Mouse (Mus musculus) hindbrain, embryonic 11.5 days (tissue): ENCODE results near the gene Ebf4. TPM values are rescaled to one million over a fixed set of nuclear protein-coding genes. Genes with fewer than 3 reads are reported as not detected.

Experiments used
- ATAC-seq: fragments of 200-750 bp; cut with Nextera tagmentation; 2 replicates; pipeline ENCODE4 v1.8.0; 2017; ENCODE audit warnings: mild to moderate bottlenecking, moderate TSS enrichment, moderate library complexity; ENCODE audit not compliant: low FRiP score
- DNase-seq: peaks from one replicate; pipeline ENCODE4 v3.0.0-alpha.2; 2015; ENCODE audit warnings: low spot score
- H3K27ac ChIP-seq: fragments of 300-500 bp; sonication (generic); 2 replicates; pipeline ENCODE4 v1.5.1; 2014; ENCODE audit warnings: mild to moderate bottlenecking, low read depth, low read length
- H3K27me3 ChIP-seq: fragments of 300-500 bp; sonication (generic); 2 replicates; pipeline ENCODE4 v1.6.1; 2014; ENCODE audit warnings: mild to moderate bottlenecking, low read length, moderate library complexity, mixed read lengths; ENCODE audit not compliant: control insufficient read depth, insufficient read depth
- H3K36me3 ChIP-seq: fragments of 300-500 bp; sonication (generic); 2 replicates; pipeline ENCODE4 v1.6.1; 2014; ENCODE audit warnings: mild to moderate bottlenecking, low read length, moderate library complexity, mixed read lengths; ENCODE audit not compliant: control insufficient read depth, insufficient read depth
- H3K4me1 ChIP-seq: fragments of 300-500 bp; sonication (generic); replicated peaks from 2 replicates; pipeline ENCODE4 v1.6.1; 2014; ENCODE audit warnings: low read length, mixed read lengths; ENCODE audit not compliant: control insufficient read depth, insufficient read depth
- H3K4me2 ChIP-seq: fragments of 300-500 bp; sonication (generic); replicated peaks from 2 replicates; pipeline ENCODE4 v1.6.1; 2014; ENCODE audit warnings: mild to moderate bottlenecking, low read depth, low read length
- H3K4me3 ChIP-seq: fragments of 300-500 bp; sonication (generic); 2 replicates; pipeline ENCODE4 v1.5.1; 2014; ENCODE audit warnings: low read depth, low read length
- H3K9ac ChIP-seq: fragments of 300-500 bp; sonication (generic); 2 replicates; pipeline ENCODE4 v1.6.1; 2014; ENCODE audit warnings: low read depth, low read length
- H3K9me3 ChIP-seq: fragments of 300-500 bp; sonication (generic); 2 replicates; pipeline ENCODE4 v1.6.1; 2016; ENCODE audit warnings: low read length; ENCODE audit not compliant: control insufficient read depth
- WGBS: fragments of 180-500 bp; shearing (Covaris S2); extraction: QIAGEN DNeasy Blood & Tissue Kit; methylation state at CpG from one replicate; pipeline ENCODE4 v1.1.7; 2014; 5-methylcytosine and 5-hydroxymethylcytosine counted together
- polyA plus RNA-seq: library from polyadenylated mRNA; unstranded; fragments of >200 nt; fragmentation: Nextera tagmentation; extraction: Ambion mirVana; gene quantifications from 2 replicates; pipeline ENCODE4 v1.2.1, GENCODE M21; 2014

Gene Ebf4
- 1.1 and 1.2 TPM in 2 replicates for polyA plus RNA-seq

GRCm38 (mm10) chr2:130294936-130295277 lies at the start of gene Ebf4:
TSS of gene Ebf4 (plus strand) at chr2:130295169.
- peak within 1 kb of the TSS; percentile 68 for H3K27ac ChIP-seq
- peak within 1 kb of the TSS; percentile 76 for H3K4me3 ChIP-seq
- ATAC-seq: peak; percentile 78
- H3K4me1 ChIP-seq: peaks cover 8% of the 10 kb centered on the region
- DNase-seq: peak; percentile 86
- peak within 1 kb of the TSS; percentile 81 for H3K4me2 ChIP-seq
- H3K36me3 ChIP-seq: no peaks in the 10 kb centered on the region
- peaks cover 13% of the 10 kb centered on the region for H3K27me3 ChIP-seq
- under 1% methylated on average over 30 of the region's 39 CpGs for WGBS
- peak within 1 kb of the TSS; percentile 81 for H3K9ac ChIP-seq
- H3K9me3 ChIP-seq: no peaks in the 10 kb centered on the region

DNA sequence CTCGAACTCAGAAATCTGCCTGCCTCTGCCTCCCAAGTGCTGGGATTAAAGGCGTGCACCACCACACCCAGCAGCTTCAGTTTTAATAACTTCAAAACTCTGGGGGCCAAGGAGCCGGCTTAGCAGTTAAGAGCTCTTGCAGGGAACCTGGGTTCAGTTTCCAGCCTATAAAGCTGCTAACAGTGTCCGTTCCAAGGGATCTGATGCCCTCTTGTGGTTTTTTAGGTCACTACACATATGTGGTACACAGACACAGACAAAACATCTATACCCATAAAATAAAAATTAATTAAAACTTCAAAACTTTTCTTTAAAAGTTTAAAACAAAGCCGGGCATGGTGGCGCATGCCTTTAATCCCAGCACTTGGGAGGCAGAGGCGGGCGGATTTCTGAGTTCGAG lies 48.1 kb upstream of the Ebf4 start:
- H3K4me2 ChIP-seq: no peak overlapping the region
- no peaks in the 10 kb centered on the region for H3K36me3 ChIP-seq
- H3K9me3 ChIP-seq: no peaks in the 10 kb centered on the region
- no peak for ATAC-seq
- no peak overlapping the region for H3K4me3 ChIP-seq
- no peak overlapping the region for H3K9ac ChIP-seq
- H3K27me3 ChIP-seq: no peaks in the 10 kb centered on the region
- DNase-seq: peak; percentile 54
- no peak overlapping the region for H3K27ac ChIP-seq
- H3K4me1 ChIP-seq: no peaks in the 10 kb centered on the region
- WGBS: 46% methylated on average over 9 of the region's 9 CpGs

- WGBS: 85% methylated on average over 7 of the region's 7 CpGs
- Histone ChIP-seq H3K9ac (no peak overlapping the region), H3K27ac (no peak overlapping the region), H3K27me3 (no peaks in the 10 kb centered on the region), H3K4me1 (no peaks in the 10 kb centered on the region), H3K4me3 (no peak overlapping the region), H3K36me3 (no peaks in the 10 kb centered on the region), H3K4me2 (no peak overlapping the region), H3K9me3 (no peaks in the 10 kb centered on the region)
- ATAC-seq (no peak), DNase-seq (no peak)
These were observed 46.7 kb upstream of the Ebf4 start for GRCm38 (mm10) chr2:130248226-130248625.

GRCm38 (mm10) chr2:130256762-130257161 lies 38.2 kb upstream of the Ebf4 start:
- Histone ChIP-seq H3K9ac (no peak overlapping the region), H3K9me3 (no peaks in the 10 kb centered on the region), H3K4me3 (no peak overlapping the region), H3K4me1 (no peaks in the 10 kb centered on the region), H3K27me3 (no peaks in the 10 kb centered on the region), H3K27ac (no peak overlapping the region), H3K36me3 (no peaks in the 10 kb centered on the region), H3K4me2 (no peak overlapping the region)
- 88% methylated on average over 4 of the region's 4 CpGs for WGBS
- ATAC-seq (no peak), DNase-seq (no peak)

GRCm38 (mm10) chr2:130260822-130261221 lies 34.1 kb upstream of the Ebf4 start:
- ATAC-seq (no peak), DNase-seq (no peak)
- H3K9me3 ChIP-seq: no peaks in the 10 kb centered on the region
- H3K4me2 ChIP-seq: no peak overlapping the region
- 84% methylated on average over 4 of the region's 4 CpGs for WGBS
- H3K4me1 ChIP-seq: no peaks in the 10 kb centered on the region
- H3K9ac ChIP-seq: no peak overlapping the region
- H3K27me3 ChIP-seq: no peaks in the 10 kb centered on the region
- no peaks in the 10 kb centered on the region for H3K36me3 ChIP-seq
- H3K27ac ChIP-seq: no peak overlapping the region
- no peak overlapping the region for H3K4me3 ChIP-seq

DNA sequence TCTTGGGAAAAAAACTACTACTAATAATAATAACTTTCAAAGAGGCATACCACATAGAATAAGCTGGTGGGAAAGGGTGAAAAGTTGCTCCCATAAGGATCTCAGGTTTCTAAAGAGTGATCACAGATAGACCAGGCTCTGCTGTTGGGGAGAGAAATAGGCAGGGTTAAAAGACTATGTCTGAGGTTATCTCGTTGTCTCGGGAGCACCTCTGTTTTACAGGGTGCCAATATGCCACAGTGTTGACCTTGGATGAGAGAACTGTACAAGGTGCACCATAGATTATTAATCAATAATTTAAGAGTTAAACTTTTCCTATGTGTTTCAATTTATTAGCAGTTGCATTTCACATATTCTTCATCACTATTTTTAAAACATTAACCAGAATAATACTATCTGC lies 33.1 kb upstream of the Ebf4 start:
- Histone ChIP-seq H3K9me3 (no peaks in the 10 kb centered on the region), H3K4me2 (no peak overlapping the region), H3K4me3 (no peak overlapping the region), H3K4me1 (no peaks in the 10 kb centered on the region), H3K36me3 (no peaks in the 10 kb centered on the region), H3K9ac (no peak overlapping the region), H3K27ac (no peak overlapping the region), H3K27me3 (no peaks in the 10 kb centered on the region)
- no peak for DNase-seq
- 89% methylated on average over 2 of the region's 2 CpGs for WGBS
- no peak for ATAC-seq

GRCm38 (mm10) chr2:130262398-130262797 lies 32.6 kb upstream of the Ebf4 start:
- 82% methylated on average over 2 of the region's 2 CpGs for WGBS
- no peak overlapping the region for H3K4me2 ChIP-seq
- no peak overlapping the region for H3K27ac ChIP-seq
- H3K9ac ChIP-seq: no peak overlapping the region
- no peak for DNase-seq
- H3K4me3 ChIP-seq: no peak overlapping the region
- no peak for ATAC-seq
- no peaks in the 10 kb centered on the region for H3K27me3 ChIP-seq
- no peaks in the 10 kb centered on the region for H3K36me3 ChIP-seq
- H3K4me1 ChIP-seq: no peaks in the 10 kb centered on the region
- H3K9me3 ChIP-seq: no peaks in the 10 kb centered on the region

DNA sequence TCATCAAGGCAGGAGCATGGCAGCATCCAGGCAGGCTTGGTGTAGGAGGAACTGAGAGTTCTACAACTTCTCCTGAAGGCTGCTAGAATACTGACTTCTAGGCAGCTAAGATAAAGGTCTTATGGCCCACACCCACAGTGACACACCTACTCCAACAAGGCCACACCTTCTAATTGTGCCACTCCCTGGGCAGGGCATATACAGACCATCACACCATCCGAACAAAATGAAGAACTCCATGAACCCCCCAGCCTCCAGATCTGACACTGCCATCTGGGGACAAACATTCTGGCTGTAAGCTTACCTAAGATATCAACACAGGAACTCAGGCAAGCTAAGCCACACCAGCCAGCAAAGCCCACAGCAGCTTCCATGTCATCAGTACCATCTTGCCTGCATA lies 29.4 kb upstream of the Ebf4 start:
- Histone ChIP-seq H3K9ac (no peak overlapping the region), H3K27me3 (no peaks in the 10 kb centered on the region), H3K9me3 (no peaks in the 10 kb centered on the region), H3K27ac (no peak overlapping the region), H3K4me3 (no peak overlapping the region), H3K4me2 (no peak overlapping the region), H3K4me1 (no peaks in the 10 kb centered on the region), H3K36me3 (no peaks in the 10 kb centered on the region)
- ATAC-seq (no peak), DNase-seq (no peak)
- WGBS: 88% methylated on average over 1 of the region's 1 CpGs

GRCm38 (mm10) chr2:130268074-130268473 lies 26.9 kb upstream of the Ebf4 start:
- ATAC-seq: no peak
- H3K9ac ChIP-seq: no peak overlapping the region
- 72% methylated on average over 7 of the region's 7 CpGs for WGBS

More at GRCm38 (mm10) chr2:130268074-130268473, 26.9 kb upstream of the Ebf4 start:
- no peak for DNase-seq
- Histone ChIP-seq H3K27me3 (no peaks in the 10 kb centered on the region), H3K4me2 (no peak overlapping the region), H3K27ac (no peak overlapping the region), H3K4me1 (no peaks in the 10 kb centered on the region), H3K4me3 (no peak overlapping the region), H3K36me3 (no peaks in the 10 kb centered on the region), H3K9me3 (no peaks in the 10 kb centered on the region)
